Mouse (Mus musculus) heart, postnatal 14 days (tissue): ENCODE results near the gene R3hcc1l. TPM values are rescaled to one million over a fixed set of nuclear protein-coding genes. Genes with fewer than 3 reads are reported as not detected.

ENCODE experiments used
- DNase-seq, 2 experiments: peaks; one replicate each; pipeline ENCODE4 v3.0.0; 2021 to 2022
- intact Hi-C: fragments of 180-260 bp; cut with DNase I; formaldehyde crosslinking; loops from one replicate; pipeline ENCODE4 v1.15.1; 2025
- total RNA-seq, 2 experiments: library from RNA; stranded (reverse); gene quantifications; 2 replicates each; pipeline ENCODE4 v1.2.3; 2021

The R3hcc1l gene
- total RNA-seq, 2 experiments from 2014 or later = 17.6 to 21.0 TPM

GRCm38 (mm10) chr19:42640211-42640610 is 121.7 kb downstream of the R3hcc1l start:
- DNase-seq = no peak
- intact Hi-C loops = no loop called here

Other genes starting within 250 kb of the R3hcc1l start
- under 1 TPM in 1 of 2 experiments, not detected in 1; 0.15 TPM for gene Crtac1, start 87.0 kb upstream of the R3hcc1l start, total RNA-seq
- 1 to 10 TPM; 1.3 to 1.8 TPM for gene Loxl4, start 94.1 kb downstream of the R3hcc1l start, total RNA-seq
- gene Pyroxd2, start 234.0 kb downstream of the R3hcc1l start, total RNA-seq = 1 to 10 TPM; 5.0 to 5.5 TPM